9 mouse cellular contexts compared by ENCODE assay signal in genomic region chr5:53994576-53994975, GRCm38 (mm10). TPM values are rescaled to one million over a fixed set of nuclear protein-coding genes. Genes with fewer than 3 reads are reported as not detected.
DNase-seq lines count a peak whose midpoint lies in the region; ATAC-seq and TF ChIP-seq lines count a peak whose summit lies in the region.
"Had no signal": no experiment of that assay in that cellular context is flagged by ENCODE, and none has a peak within 500 bp of the region (broad histone marks: within the 10 kb centered on the region; RNA-seq: fewer than 3 reads in every experiment).

No protein-coding gene starts in this region.

- in situ Hi-C loops in CH12.LX (cut with MboI; ENCODE audit: low pct_ligation_motif_present, low pct_unique_long_range_greater_than_20kb, low sequenced_read_pairs), result no loop called here

- no peak overlapping the region; the same call in 1 of the 2 replicates for H3K4me3 ChIP-seq in heart, embryonic 15.5 days
- no peak overlapping the region for H3K4me3 ChIP-seq in CH12.LX (replicated peaks in 1 of 3; ENCODE audit: low read depth in 2 of 3, low read length in 2 of 3, poor library complexity in 1 of 3)
- no peak overlapping the region for H3K4me3 ChIP-seq in hindbrain, embryonic 16.5 days (ENCODE audit: low read length)
- H3K4me3 ChIP-seq in midbrain, embryonic 13.5 days (replicated peaks), result no peak overlapping the region

- TF ChIP-seq POLR2A in CH12.LX (IDR thresholded peaks at IDR 0.05; ENCODE audit: low read depth, low read length), result no peak

- TF ChIP-seq EP300 in CH12.LX (IDR thresholded peaks at IDR 0.05; ENCODE audit: low read length), result no peak

- no peak for DNase-seq in heart, postnatal 4 days
- no peak for DNase-seq in CH12.LX (ENCODE audit: extremely low read depth)
- DNase-seq in layer of hippocampus, adult 9-10 months (ENCODE audit: low spot score), result no peak
- no peak for DNase-seq in frontal cortex, postnatal 25 days (ENCODE audit: low spot score in 2 of 2)
- no peak for DNase-seq in kidney, adult 8-10 months

- H3K27me3 ChIP-seq in heart, embryonic 15.5 days, result no peaks in the 10 kb centered on the region
- H3K27me3 ChIP-seq in CH12.LX (replicated peaks), result no peaks in the 10 kb centered on the region
- H3K27me3 ChIP-seq in hindbrain, embryonic 16.5 days (replicated peaks; ENCODE audit: control insufficient read depth, insufficient read depth, low read length), result no peaks in the 10 kb centered on the region
- peaks cover 7% of the 10 kb centered on the region; the same call in 1 of the 2 replicates for H3K27me3 ChIP-seq in midbrain, embryonic 13.5 days

- H3K36me3 ChIP-seq in heart, embryonic 15.5 days, result no peaks in the 10 kb centered on the region
- H3K36me3 ChIP-seq in CH12.LX (replicated peaks in 1 of 2; ENCODE audit: control insufficient read depth in 1 of 2, insufficient read depth in 1 of 2, low read length in 1 of 2), result no peaks in the 10 kb centered on the region
- H3K36me3 ChIP-seq in hindbrain, embryonic 16.5 days (ENCODE audit: control insufficient read depth, insufficient read depth, low read length), result no peaks in the 10 kb centered on the region
- no peaks in the 10 kb centered on the region for H3K36me3 ChIP-seq in midbrain, embryonic 13.5 days
- H3K36me3 ChIP-seq: G1E had no signal

- no peak for TF ChIP-seq RAD21 in CH12.LX (IDR thresholded peaks at IDR 0.05; ENCODE audit: low read depth, low read length)

- no peak for ATAC-seq in heart, embryonic 15.5 days (replicated peaks; ENCODE audit: insufficient number of reproducible peaks, insufficient read depth, low FRiP score, low read depth)
- ATAC-seq in hindbrain, embryonic 16.5 days, result no peak
- ATAC-seq in midbrain, embryonic 13.5 days, result no peak

- H3K9me3 ChIP-seq in heart, embryonic 15.5 days (replicated peaks), result no peaks in the 10 kb centered on the region
- H3K9me3 ChIP-seq in CH12.LX (replicated peaks; ENCODE audit: low read length), result no peaks in the 10 kb centered on the region
- no peaks in the 10 kb centered on the region for H3K9me3 ChIP-seq in hindbrain, embryonic 16.5 days (ENCODE audit: control insufficient read depth, low read length)
- H3K9me3 ChIP-seq in midbrain, embryonic 13.5 days, result no peaks in the 10 kb centered on the region
- H3K9me3 ChIP-seq: G1E had no signal

- peaks cover 14% of the 10 kb centered on the region; the same call in 1 of the 2 replicates for H3K4me1 ChIP-seq in heart, embryonic 15.5 days (replicated peaks)
- H3K4me1 ChIP-seq in CH12.LX (ENCODE audit: control insufficient read depth in 1 of 2, insufficient read depth in 2 of 2), result peaks cover 16 to 49% of the 10 kb centered on the region in 2 experiments
- H3K4me1 ChIP-seq in hindbrain, embryonic 16.5 days (ENCODE audit: control insufficient read depth, insufficient read depth, low read depth, low read length), result peaks cover under 1% of the 10 kb centered on the region; the same call in 1 of the 2 replicates
- H3K4me1 ChIP-seq in midbrain, embryonic 13.5 days (replicated peaks), result peaks cover 14% of the 10 kb centered on the region

- no peak overlapping the region for H3K27ac ChIP-seq in heart, embryonic 15.5 days
- no peak overlapping the region for H3K27ac ChIP-seq in CH12.LX (ENCODE audit: insufficient read depth, low read depth)
- no peak overlapping the region for H3K27ac ChIP-seq in hindbrain, embryonic 16.5 days (ENCODE audit: low read depth, low read length)
- no peak overlapping the region for H3K27ac ChIP-seq in midbrain, embryonic 13.5 days

- dilution Hi-C loops in CH12.LX (cut with MboI; ENCODE audit: extremely low pct_ligation_motif_present, extremely low pct_unique_long_range_greater_than_20kb, low sequenced_read_pairs), result no loop called here

- H3K9ac ChIP-seq in heart, embryonic 15.5 days, result no peak overlapping the region
- no peak overlapping the region for H3K9ac ChIP-seq in CH12.LX (ENCODE audit: insufficient read depth, low read depth)
- no peak overlapping the region for H3K9ac ChIP-seq in hindbrain, embryonic 16.5 days (ENCODE audit: low read depth, low read length)
- no peak overlapping the region for H3K9ac ChIP-seq in midbrain, embryonic 13.5 days (replicated peaks)

- no peak for TF ChIP-seq CTCF in CH12.LX (conservative IDR thresholded peaks at IDR 0.05 in 1 of 2, IDR thresholded peaks at IDR 0.05 in 1 of 2; ENCODE audit: low read depth in 2 of 2, low read length in 2 of 2)

- 49% methylated on average over 4 of the region's 4 CpGs for WGBS in heart, embryonic 15.5 days
- 81% methylated on average over 4 of the region's 4 CpGs for WGBS in hindbrain, embryonic 16.5 days
- 87% methylated on average over 4 of the region's 4 CpGs for WGBS in midbrain, embryonic 13.5 days

- H3K4me2 ChIP-seq in heart, embryonic 15.5 days, result peak overlapping the region; percentile 94
- H3K4me2 ChIP-seq in CH12.LX (ENCODE audit: insufficient read depth, low read depth, poor library complexity, severe bottlenecking), result peak overlapping the region; percentile 74
- H3K4me2 ChIP-seq in hindbrain, embryonic 16.5 days (ENCODE audit: low read length), result peak overlapping the region; percentile 73; the same call in 1 of the 2 replicates
- H3K4me2 ChIP-seq in midbrain, embryonic 13.5 days (replicated peaks), result peak overlapping the region; percentile 90; the same call in 1 of the 2 replicates

- 0 out of 2 replicates have a peak, but pooled peaks cover 2% of the 10 kb centered on the region for H3K79me2 ChIP-seq in CH12.LX (replicated peaks; ENCODE audit: control insufficient read depth, extremely low read depth, insufficient read depth, poor library complexity, severe bottlenecking)

TF ChIP-seq in CH12.LX, 34 proteins besides CTCF, POLR2A, EP300 and RAD21:
- no peak for TF ChIP-seq MAFK (IDR thresholded peaks at IDR 0.05; ENCODE audit: insufficient replicate concordance, low read length)
- TF ChIP-seq ZMIZ1 (IDR thresholded peaks at IDR 0.05; ENCODE audit: low read depth, low read length), result no peak
- no peak for TF ChIP-seq CHD1 (IDR thresholded peaks at IDR 0.05; ENCODE audit: low read depth, low read length)
- no peak; the same call in 1 of the 2 replicates for TF ChIP-seq BHLHE40 (IDR thresholded peaks at IDR 0.05; ENCODE audit: low read depth, low read length)
- TF ChIP-seq E2F4 (IDR thresholded peaks at IDR 0.05; ENCODE audit: insufficient replicate concordance, low read depth, low read length), result no peak
- no peak for TF ChIP-seq ZKSCAN1 (IDR thresholded peaks at IDR 0.05; ENCODE audit: borderline replicate concordance, low read depth, low read length)
- no peak for TF ChIP-seq SMC3 (IDR thresholded peaks at IDR 0.05; ENCODE audit: low read depth, low read length)

RNA-seq across cellular contexts. Expression of gene Stim2, which starts 3.7 kb away (rescaled TPM):
- 11.3 and 16.9 TPM in 2 replicates for polyA plus RNA-seq in heart, embryonic 15.5 days (2015; fragmentation: Nextera tagmentation; extraction: Ambion mirVana)
- total RNA-seq in heart, postnatal 4 days (2021), result 10 to 100 TPM; 27.6 to 27.9 TPM
- total RNA-seq in CH12.LX (2012; rRNA removed), result 12.3 and 16.8 TPM in 2 replicates
- total RNA-seq in CH12.LX (2014; rRNA removed), result 21.5 and 22.8 TPM in 2 replicates
- 12.3 and 18.2 TPM in 2 replicates for polyA plus RNA-seq in CH12.LX (2012; ENCODE audit: insufficient read length, low read depth)
- 23.0 and 26.8 TPM in 2 replicates for polyA plus RNA-seq in hindbrain, embryonic 16.5 days (2015; fragmentation: Nextera tagmentation; extraction: Ambion mirVana)
- polyA plus RNA-seq in midbrain, embryonic 13.5 days (2015; fragmentation: Nextera tagmentation; extraction: Ambion mirVana), result 17.8 and 20.3 TPM in 2 replicates
